Mouse (Mus musculus) stomach, postnatal 0 days (tissue): ENCODE results near the gene Aqp9.

Source experiments
- CTCF ChIP-seq: IDR thresholded peaks from 2 replicates; pipeline ENCODE4 v1.5.1; 2016; ENCODE audit warnings: antibody characterized with exemption, low read depth, mild to moderate bottlenecking, moderate library complexity
- EP300 ChIP-seq: optimal IDR thresholded peaks from 2 replicates; pipeline ENCODE3; 2016; ENCODE audit warnings: antibody characterized with exemption

DNA sequence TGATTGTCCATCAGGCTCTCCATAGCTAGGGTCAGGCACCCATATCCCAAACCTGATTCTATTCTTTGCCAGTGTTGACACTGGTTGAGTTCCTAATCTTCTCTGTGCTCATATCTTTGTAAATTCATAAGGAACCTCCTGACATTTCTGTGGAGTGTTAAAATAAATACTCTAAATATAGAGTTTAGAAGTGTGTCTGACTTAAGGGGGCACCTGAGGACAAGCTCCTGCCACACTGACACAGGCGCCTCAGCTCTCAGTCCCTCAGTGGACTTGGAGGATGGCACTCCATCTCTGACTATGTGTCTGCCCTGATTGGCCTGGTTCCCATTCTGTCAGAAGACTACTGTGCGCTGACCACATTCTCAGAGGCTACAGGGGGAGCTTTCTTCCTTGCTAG, 97.9 kb downstream of the Aqp9 start:
- no peak for TF ChIP-seq CTCF
- TF ChIP-seq EP300: no peak
